Mouse (Mus musculus) embryonic facial prominence, embryonic 12.5 days (tissue): ENCODE measurements around the gene Lgr5. TPM values are rescaled to one million over a fixed set of nuclear protein-coding genes. Genes with fewer than 3 reads are reported as not detected.

Experiments used
- ATAC-seq: fragments of 200-750 bp; cut with Nextera tagmentation; 2 replicates; pipeline ENCODE4 v1.8.0; 2017; ENCODE audit not compliant: insufficient number of reproducible peaks, insufficient read depth, low FRiP score, low TSS enrichment
- H3K27ac ChIP-seq: fragments of 300-500 bp; sonication (generic); 2 replicates; pipeline ENCODE4 v1.5.1; 2016; ENCODE audit warnings: mild to moderate bottlenecking
- H3K27me3 ChIP-seq: fragments of 300-500 bp; sonication (generic); 2 replicates; pipeline ENCODE4 v1.6.1; 2016; ENCODE audit warnings: mild to moderate bottlenecking, moderate library complexity
- H3K36me3 ChIP-seq: fragments of 300-500 bp; sonication (generic); 2 replicates; pipeline ENCODE4 v1.6.1; 2016; ENCODE audit warnings: mild to moderate bottlenecking
- H3K4me1 ChIP-seq: fragments of 300-500 bp; sonication (generic); 2 replicates; pipeline ENCODE4 v1.6.1; 2016
- H3K4me2 ChIP-seq: fragments of 300-500 bp; sonication (generic); replicated peaks from 2 replicates; pipeline ENCODE4 v1.6.1; 2016; ENCODE audit warnings: mild to moderate bottlenecking, moderate library complexity
- H3K4me3 ChIP-seq: fragments of 300-500 bp; sonication (generic); 2 replicates; pipeline ENCODE4 v1.5.1; 2016; ENCODE audit warnings: mild to moderate bottlenecking
- H3K9ac ChIP-seq: fragments of 300-500 bp; sonication (generic); 2 replicates; pipeline ENCODE4 v1.6.1; 2016; ENCODE audit warnings: mild to moderate bottlenecking, moderate library complexity
- H3K9me3 ChIP-seq: fragments of 300-500 bp; sonication (generic); 2 replicates; pipeline ENCODE4 v1.6.1; 2016; ENCODE audit warnings: mild to moderate bottlenecking, moderate library complexity
- WGBS: fragments of 180-500 bp; shearing (Covaris S2); methylation state at CpG from one replicate; pipeline ENCODE4 v1.1.7; 2016; 5-methylcytosine and 5-hydroxymethylcytosine counted together
- polyA plus RNA-seq: library from polyadenylated mRNA; unstranded; fragments of >200 nt; fragmentation: Nextera tagmentation; extraction: Ambion mirVana; gene quantifications from 2 replicates; pipeline ENCODE4 v1.2.1, GENCODE M21; 2016

Gene Lgr5
- polyA plus RNA-seq, 1 experiment from 2014 or later: 22.1 TPM

GRCm38 (mm10) chr10:115586246-115587231 lies 1.0 kb downstream of the Lgr5 start:
- H3K27me3 ChIP-seq: peaks cover 51% of the 10 kb centered on the region
- H3K4me1 ChIP-seq: 0 out of 2 replicates have a peak, but pooled peaks cover 13% of the 10 kb centered on the region
- ATAC-seq: peak; percentile 67
- H3K36me3 ChIP-seq: no peaks in the 10 kb centered on the region
- under 1% methylated on average over 41 of the region's 41 CpGs for WGBS
- peak overlapping the region; percentile 41; the same call in 1 of the 2 replicates for H3K27ac ChIP-seq
- peak overlapping the region; percentile 88 for H3K4me2 ChIP-seq
- no peaks in the 10 kb centered on the region for H3K9me3 ChIP-seq
- peak overlapping the region; percentile 54 for H3K4me3 ChIP-seq
- H3K9ac ChIP-seq: peak overlapping the region; percentile 41

GRCm38 (mm10) chr10:115585491-115586245 lies 1.9 kb downstream of the Lgr5 start:
- H3K9ac ChIP-seq: no peak overlapping the region
- H3K4me3 ChIP-seq: peak overlapping the region; percentile 54
- peak overlapping the region; percentile 88 for H3K4me2 ChIP-seq
- WGBS: 1% methylated on average over 21 of the region's 21 CpGs
- H3K27me3 ChIP-seq: peaks cover 52% of the 10 kb centered on the region
- H3K27ac ChIP-seq: no peak overlapping the region
- H3K4me1 ChIP-seq: 0 out of 2 replicates have a peak, but pooled peaks cover 13% of the 10 kb centered on the region
- H3K9me3 ChIP-seq: no peaks in the 10 kb centered on the region
- H3K36me3 ChIP-seq: no peaks in the 10 kb centered on the region
- no peak for ATAC-seq

DNA sequence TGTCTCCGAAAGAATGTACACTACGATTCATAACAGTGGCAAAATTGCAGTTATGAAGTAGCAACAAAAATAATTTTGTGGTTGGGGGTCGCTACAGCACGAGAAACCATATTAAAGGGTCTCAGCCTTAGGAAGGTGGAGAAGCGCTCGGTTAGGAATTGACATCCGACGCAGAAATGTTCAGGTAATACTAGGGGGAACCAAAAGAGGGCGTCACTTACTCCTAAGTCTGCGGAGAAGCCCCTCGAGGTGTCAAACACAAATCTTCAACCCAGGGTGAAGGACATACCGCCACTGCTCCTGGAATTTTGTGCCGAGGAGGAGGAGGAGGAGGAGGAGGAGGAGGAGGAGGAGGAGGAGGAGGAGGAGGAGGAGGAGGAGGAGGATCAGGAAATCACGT lies 2.9 kb downstream of the Lgr5 start:
- peak overlapping the region; percentile 54 for H3K4me3 ChIP-seq
- no peak for ATAC-seq
- no peaks in the 10 kb centered on the region for H3K36me3 ChIP-seq
- H3K9me3 ChIP-seq: no peaks in the 10 kb centered on the region
- H3K9ac ChIP-seq: no peak overlapping the region
- H3K27me3 ChIP-seq: peaks cover 47% of the 10 kb centered on the region
- 15% methylated on average over 13 of the region's 14 CpGs for WGBS
- peaks cover 13% of the 10 kb centered on the region; the same call in 1 of the 2 replicates for H3K4me1 ChIP-seq
- H3K27ac ChIP-seq: no peak overlapping the region
- peak overlapping the region; percentile 88 for H3K4me2 ChIP-seq

DNA sequence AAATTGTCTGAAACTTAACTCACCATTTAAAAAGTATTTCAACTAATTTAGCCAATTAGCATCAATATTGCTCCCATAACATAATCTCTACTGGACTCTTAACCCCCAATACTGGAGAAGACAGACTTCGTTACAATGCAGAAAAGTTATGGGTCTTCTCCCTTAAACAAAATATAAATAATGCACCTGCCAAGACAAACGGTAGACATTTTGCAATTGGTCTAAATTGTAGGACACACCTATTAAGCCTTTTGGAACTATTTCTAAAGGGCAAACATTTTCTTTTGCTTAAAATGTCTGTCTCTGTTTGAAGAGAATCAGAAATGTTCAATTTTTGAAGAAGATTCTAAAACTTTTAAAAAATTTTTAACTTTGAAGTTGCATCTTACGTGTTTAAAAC lies 4.5 kb downstream of the Lgr5 start:
- 81% methylated on average over 3 of the region's 3 CpGs for WGBS
- H3K4me1 ChIP-seq: peaks cover 16% of the 10 kb centered on the region; the same call in 1 of the 2 replicates
- no peak overlapping the region for H3K9ac ChIP-seq
- H3K27me3 ChIP-seq: peaks cover 32% of the 10 kb centered on the region
- H3K4me3 ChIP-seq: no peak overlapping the region
- H3K9me3 ChIP-seq: no peaks in the 10 kb centered on the region
- no peak overlapping the region for H3K4me2 ChIP-seq
- ATAC-seq: no peak
- no peaks in the 10 kb centered on the region for H3K36me3 ChIP-seq
- no peak overlapping the region for H3K27ac ChIP-seq

- Histone ChIP-seq H3K27ac (no peak overlapping the region), H3K9ac (no peak overlapping the region), H3K27me3 (peaks cover 24% of the 10 kb centered on the region), H3K4me3 (no peak overlapping the region), H3K9me3 (no peaks in the 10 kb centered on the region), H3K36me3 (no peaks in the 10 kb centered on the region), H3K4me1 (peaks cover 12% of the 10 kb centered on the region; the same call in 1 of the 2 replicates), H3K4me2 (no peak overlapping the region)
- WGBS: 81% methylated on average over 9 of the region's 9 CpGs
- no peak for ATAC-seq
These were observed 5.6 kb downstream of the Lgr5 start for GRCm38 (mm10) chr10:115581971-115582370.

- Histone ChIP-seq H3K9ac (no peak overlapping the region), H3K27ac (no peak overlapping the region), H3K4me2 (no peak overlapping the region), H3K4me1 (peaks cover 6% of the 10 kb centered on the region; the same call in 1 of the 2 replicates), H3K36me3 (no peaks in the 10 kb centered on the region), H3K9me3 (no peaks in the 10 kb centered on the region), H3K4me3 (no peak overlapping the region), H3K27me3 (peaks cover 11% of the 10 kb centered on the region; the same call in 1 of the 2 replicates)
- 15% methylated on average over 7 of the region's 7 CpGs for WGBS
- no peak for ATAC-seq
These were observed 8.1 kb downstream of the Lgr5 start for GRCm38 (mm10) chr10:115579494-115579893.

DNA sequence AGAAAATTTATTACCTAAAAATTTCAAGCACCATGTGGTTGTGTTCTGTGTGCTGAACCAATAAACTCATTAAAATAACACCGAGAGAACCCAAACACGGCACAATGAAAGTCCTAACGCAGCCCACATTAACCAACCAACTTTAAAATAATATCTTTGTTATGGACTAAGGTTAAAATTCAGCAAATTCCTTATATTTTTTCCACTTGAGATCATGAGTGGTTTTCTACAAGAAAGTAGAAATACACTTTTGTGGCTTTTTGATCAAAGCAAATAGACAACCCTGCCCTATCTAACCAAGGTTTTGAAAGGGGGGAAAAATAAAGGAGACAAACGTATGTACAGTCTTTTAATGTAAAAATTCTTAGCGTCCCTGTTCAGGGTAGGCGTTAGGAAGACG lies 8.5 kb downstream of the Lgr5 start:
- no peak overlapping the region for H3K4me2 ChIP-seq
- peaks cover 5% of the 10 kb centered on the region; the same call in 1 of the 2 replicates for H3K4me1 ChIP-seq
- no peak overlapping the region for H3K27ac ChIP-seq
- no peak overlapping the region for H3K9ac ChIP-seq
- H3K27me3 ChIP-seq: peaks cover 7% of the 10 kb centered on the region; the same call in 1 of the 2 replicates
- no peak overlapping the region for H3K4me3 ChIP-seq
- no peak for ATAC-seq
- H3K36me3 ChIP-seq: no peaks in the 10 kb centered on the region
- no peaks in the 10 kb centered on the region for H3K9me3 ChIP-seq
- 58% methylated on average over 7 of the region's 7 CpGs for WGBS

- Histone ChIP-seq H3K4me2 (no peak overlapping the region), H3K9me3 (0 out of 2 replicates have a peak, but pooled peaks cover 3% of the 10 kb centered on the region), H3K27ac (no peak overlapping the region), H3K27me3 (no peaks in the 10 kb centered on the region), H3K36me3 (no peaks in the 10 kb centered on the region), H3K9ac (no peak overlapping the region), H3K4me3 (no peak overlapping the region), H3K4me1 (no peaks in the 10 kb centered on the region)
- WGBS: 62% methylated on average over 3 of the region's 3 CpGs
- no peak for ATAC-seq
These were observed 15.7 kb downstream of the Lgr5 start for GRCm38 (mm10) chr10:115571734-115572440.

GRCm38 (mm10) chr10:115571317-115571716 lies 16.3 kb downstream of the Lgr5 start:
- Histone ChIP-seq H3K27ac (no peak overlapping the region), H3K4me2 (no peak overlapping the region), H3K9me3 (0 out of 2 replicates have a peak, but pooled peaks cover 3% of the 10 kb centered on the region), H3K4me3 (no peak overlapping the region), H3K9ac (no peak overlapping the region), H3K27me3 (no peaks in the 10 kb centered on the region), H3K4me1 (no peaks in the 10 kb centered on the region), H3K36me3 (no peaks in the 10 kb centered on the region)
- ATAC-seq: no peak
- 33% methylated on average over 6 of the region's 6 CpGs for WGBS

DNA sequence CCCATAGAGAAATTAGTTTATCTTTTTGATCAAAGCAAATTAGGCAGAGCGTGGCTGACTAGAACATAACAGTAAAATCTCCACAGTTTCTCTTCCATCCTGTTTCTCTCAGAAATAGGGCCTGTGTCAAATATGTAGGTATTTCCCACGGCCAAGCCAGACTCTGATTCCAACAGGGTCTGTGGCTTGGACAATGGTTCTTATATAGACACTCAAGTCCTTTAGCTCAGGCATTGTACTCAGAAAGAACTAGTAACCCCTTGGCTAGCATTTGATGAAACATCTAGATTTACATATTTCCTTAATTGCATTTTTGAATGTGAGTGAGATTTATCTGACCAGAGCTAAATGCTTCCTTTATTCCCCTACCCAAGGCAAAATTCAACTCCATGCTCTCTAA lies 17.0 kb downstream of the Lgr5 start:
- H3K4me1 ChIP-seq: no peaks in the 10 kb centered on the region
- 66% methylated on average over 2 of the region's 2 CpGs for WGBS
- no peaks in the 10 kb centered on the region for H3K36me3 ChIP-seq
- H3K9ac ChIP-seq: no peak overlapping the region
- 0 out of 2 replicates have a peak, but pooled peaks cover 3% of the 10 kb centered on the region for H3K9me3 ChIP-seq
- no peak overlapping the region for H3K27ac ChIP-seq
- ATAC-seq: no peak
- no peak overlapping the region for H3K4me3 ChIP-seq
- no peak overlapping the region for H3K4me2 ChIP-seq
- H3K27me3 ChIP-seq: no peaks in the 10 kb centered on the region
